Mouse (Mus musculus) MEL (cell line): ENCODE measurements around the gene Hspb11.

Experiments used
- CTCF ChIP-seq, 3 experiments: IDR thresholded peaks in 2 of 3; conservative IDR thresholded peaks in 1 of 3; 2 replicates each; pipeline ENCODE4 v1.5.1; 2011 to 2012; ENCODE audit warnings: low read length in 3 of 3, low read depth in 2 of 3, mild to moderate bottlenecking in 2 of 3, improper control_type of control experiment in 1 of 3, inconsistent platforms in 1 of 3, mixed read lengths in 1 of 3, moderate library complexity in 1 of 3; ENCODE audit not compliant: control insufficient read depth in 1 of 3, insufficient read depth in 1 of 3, poor library complexity in 1 of 3, severe bottlenecking in 1 of 3
- MAX ChIP-seq: IDR thresholded peaks from 2 replicates; pipeline ENCODE4 v1.6.1; 2011; ENCODE audit warnings: low read length, improper control_type of control experiment
- MYC ChIP-seq: IDR thresholded peaks from 2 replicates; pipeline ENCODE4 v1.6.1; 2011; ENCODE audit warnings: low read depth, mild to moderate bottlenecking, low read length, improper control_type of control experiment, moderate library complexity

- TF ChIP-seq MAX: no peak
- TF ChIP-seq CTCF (IDR thresholded peaks at IDR 0.05 in 2 of 3, conservative IDR thresholded peaks at IDR 0.05 in 1 of 3; ENCODE audit: control insufficient read depth in 1 of 3, insufficient read depth in 1 of 3, low read depth in 2 of 3, low read length in 3 of 3, poor library complexity in 1 of 3, severe bottlenecking in 1 of 3): no peak
- no peak for TF ChIP-seq MYC
Measured at GRCm38 (mm10) chr4:107207016-107207415, 46.4 kb upstream of the Hspb11 start.
